ENCODE assay signal across 28 mouse cellular contexts in the genomic region with DNA sequence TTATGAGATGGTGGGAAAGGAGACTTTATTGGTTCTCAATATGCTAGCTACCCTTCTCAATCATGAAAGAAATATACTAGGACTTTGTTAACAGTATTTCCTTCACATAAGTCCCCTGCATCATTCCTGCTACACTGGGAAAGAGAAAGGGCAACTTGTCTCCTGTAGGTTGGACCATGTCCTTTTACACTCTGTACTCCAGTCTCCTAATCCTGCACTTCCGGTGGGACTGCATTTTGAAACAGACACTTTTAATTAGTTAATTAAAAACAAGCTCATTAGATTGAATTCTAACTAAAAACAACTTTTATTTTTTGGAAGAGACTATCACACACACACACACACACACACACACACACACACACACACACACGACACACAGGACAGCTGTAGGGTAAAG.
"Had no signal": no experiment of that assay in that cellular context is flagged by ENCODE, and none has a peak within 500 bp of the region (broad histone marks: within the 10 kb centered on the region; RNA-seq: fewer than 3 reads in every experiment).

No protein-coding gene starts in this region.

- H3K9me3 ChIP-seq: embryonic facial prominence, embryonic 10.5 days; embryonic facial prominence, embryonic 12.5 days; embryonic facial prominence, embryonic 13.5 days; embryonic facial prominence, embryonic 15.5 days; forebrain, embryonic 10.5 days; forebrain, embryonic 12.5 days; forebrain, embryonic 13.5 days; forebrain, embryonic 15.5 days had no signal

- ATAC-seq: forebrain, embryonic 13.5 days; forebrain, embryonic 14.5 days; forebrain, embryonic 15.5 days; forebrain, embryonic 16.5 days; forebrain, postnatal 0 days had no signal

- DNase-seq: cerebellum, adult 18-20 months; cerebellum, adult 2 months; cerebellum, adult 8-10 months; cerebellum, adult 9-10 months; cerebellum, adult 9-11 months; cerebellum, postnatal 10 days; cerebellum, postnatal 14 days; cerebellum, postnatal 25 days; cerebellum, postnatal 36 days; embryo, embryonic 11 days; forebrain, postnatal 0 days; gastrocnemius, adult 2 months; gastrocnemius, postnatal 10 days; gastrocnemius, postnatal 14 days; gastrocnemius, postnatal 25 days; gastrocnemius, postnatal 36 days; heart, adult 11 months had no signal

- H3K4me2 ChIP-seq: embryonic facial prominence, embryonic 12.5 days; embryonic facial prominence, embryonic 13.5 days; embryonic facial prominence, embryonic 15.5 days; forebrain, embryonic 12.5 days; forebrain, embryonic 13.5 days; forebrain, embryonic 15.5 days had no signal

- H3K36me3 ChIP-seq: embryonic facial prominence, embryonic 10.5 days; embryonic facial prominence, embryonic 12.5 days; embryonic facial prominence, embryonic 13.5 days; embryonic facial prominence, embryonic 15.5 days; forebrain, embryonic 10.5 days; forebrain, embryonic 12.5 days; forebrain, embryonic 15.5 days had no signal

- H3K9ac ChIP-seq: embryonic facial prominence, embryonic 12.5 days; embryonic facial prominence, embryonic 13.5 days; embryonic facial prominence, embryonic 15.5 days; forebrain, embryonic 12.5 days; forebrain, embryonic 13.5 days; forebrain, embryonic 15.5 days; forebrain, postnatal 0 days had no signal

- H3K27ac ChIP-seq: embryonic facial prominence, embryonic 10.5 days; embryonic facial prominence, embryonic 12.5 days; embryonic facial prominence, embryonic 13.5 days; embryonic facial prominence, embryonic 15.5 days; forebrain, embryonic 10.5 days; forebrain, embryonic 12.5 days; forebrain, embryonic 13.5 days; forebrain, embryonic 15.5 days; gastrocnemius, adult 2 months had no signal

- H3K4me1 ChIP-seq: embryonic facial prominence, embryonic 10.5 days; embryonic facial prominence, embryonic 12.5 days; embryonic facial prominence, embryonic 13.5 days; embryonic facial prominence, embryonic 15.5 days; forebrain, embryonic 10.5 days; forebrain, embryonic 12.5 days; forebrain, embryonic 13.5 days; forebrain, embryonic 15.5 days had no signal

- H3K4me3 ChIP-seq: embryonic facial prominence, embryonic 10.5 days; embryonic facial prominence, embryonic 12.5 days; embryonic facial prominence, embryonic 13.5 days; embryonic facial prominence, embryonic 15.5 days; erythroblast, embryonic 14.5 days; forebrain, embryonic 10.5 days; forebrain, embryonic 12.5 days; forebrain, embryonic 13.5 days; forebrain, embryonic 15.5 days; gastrocnemius, adult 2 months had no signal

- H3K27me3 ChIP-seq: embryonic facial prominence, embryonic 12.5 days; embryonic facial prominence, embryonic 13.5 days; embryonic facial prominence, embryonic 15.5 days; forebrain, embryonic 12.5 days; forebrain, embryonic 13.5 days; forebrain, embryonic 15.5 days had no signal
